Mouse (Mus musculus) heart, postnatal 25 days (tissue): ENCODE measurements around the gene Ercc2. TPM values are rescaled to one million over a fixed set of nuclear protein-coding genes. Genes with fewer than 3 reads are reported as not detected.

Experiments
- DNase-seq: peaks from one replicate; pipeline ENCODE4 v3.0.0; 2022; ENCODE audit warnings: low spot score
- intact Hi-C: fragments of 180-260 bp; cut with DNase I; formaldehyde crosslinking; loops from one replicate; pipeline ENCODE4 v1.15.1; 2025
- total RNA-seq, 2 experiments: library from RNA; stranded (reverse); gene quantifications; 2 replicates each; pipeline ENCODE4 v1.2.3; 2021

The Ercc2 gene
- total RNA-seq, 2 experiments from 2014 or later: 10.8 to 12.6 TPM

DNA sequence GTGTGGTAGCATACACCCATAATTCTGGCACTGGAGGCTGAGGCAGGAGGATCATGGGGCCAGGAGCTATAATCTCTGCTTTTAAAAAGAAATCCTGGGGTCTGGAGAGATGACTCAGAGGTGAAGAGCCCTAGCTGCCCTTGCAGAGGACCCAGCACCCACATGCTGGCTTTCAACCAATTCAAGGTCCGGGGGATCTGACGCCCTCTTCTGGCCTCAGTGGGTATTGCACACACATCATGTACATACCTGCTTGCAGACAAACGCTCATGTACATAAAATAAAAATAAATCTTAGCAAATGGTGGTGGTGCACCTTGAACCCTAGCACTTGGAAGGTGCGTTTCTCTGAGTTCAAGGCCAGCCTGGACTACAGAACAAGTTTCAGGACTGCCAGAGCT lies 19.1 kb downstream of the Ercc2 start:
- no peak for DNase-seq
- intact Hi-C loops: no loop called here

DNA sequence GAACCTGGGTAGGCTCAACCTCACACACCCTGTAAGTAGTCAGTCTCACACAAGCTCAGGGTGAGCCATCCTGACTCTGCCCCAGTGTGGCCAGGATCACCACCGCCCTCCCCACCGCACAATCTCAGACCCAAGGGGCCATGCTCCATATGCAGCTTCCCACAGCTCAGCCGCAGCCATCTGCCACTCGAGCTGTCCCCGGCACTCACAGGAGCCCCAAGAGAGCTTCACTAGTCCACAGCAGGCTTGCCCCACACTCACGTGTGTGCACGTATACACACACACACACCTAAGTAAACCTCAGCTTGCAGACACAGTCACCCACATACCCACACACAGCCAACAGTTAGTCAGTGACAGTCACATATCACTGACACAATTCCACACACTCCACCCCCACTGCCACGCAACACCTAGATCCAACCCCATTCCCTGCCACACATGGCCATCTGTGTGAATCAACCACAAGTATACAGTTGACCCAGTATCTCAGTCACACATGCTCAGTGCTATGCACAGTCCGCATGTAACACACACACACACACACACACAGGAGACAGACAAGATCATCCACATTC lies 20.8 kb downstream of the Ercc2 start:
- intact Hi-C loops: no loop called here
- no peak for DNase-seq

DNA sequence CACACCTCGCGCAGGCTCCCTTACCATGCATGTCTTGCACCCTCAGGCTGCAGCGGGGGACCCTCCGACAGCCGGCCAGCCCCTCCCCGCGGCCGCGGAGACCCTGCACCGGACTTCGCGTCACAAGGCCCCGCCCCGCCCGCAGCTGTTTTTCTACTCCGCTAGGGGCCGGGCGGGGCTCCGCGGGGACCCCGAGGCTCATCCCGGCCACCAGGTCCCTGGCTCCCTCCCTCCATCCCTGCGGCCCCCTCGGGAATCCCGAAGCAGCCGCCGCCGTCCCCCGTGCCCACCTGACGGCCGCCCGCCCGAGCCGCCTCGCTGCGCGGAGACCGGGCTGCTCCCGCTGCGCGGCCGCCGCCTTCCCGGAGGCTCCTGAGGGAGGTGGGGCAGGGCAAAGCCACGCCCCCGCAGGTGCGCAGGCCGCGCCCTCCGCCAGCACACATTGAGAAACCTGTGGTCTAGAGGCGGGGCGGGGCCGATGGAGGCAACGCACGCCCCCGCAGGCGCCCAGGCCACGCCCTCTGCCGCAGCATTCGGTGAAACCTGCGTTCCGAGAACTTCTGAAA lies 22.0 kb downstream of the Ercc2 start, which contains the start of gene Klc3:
TSS of gene Klc3 (minus strand) at position 374 of the 566 bp plus-strand sequence.
- intact Hi-C loops: no loop called here
- no peak for DNase-seq

DNA sequence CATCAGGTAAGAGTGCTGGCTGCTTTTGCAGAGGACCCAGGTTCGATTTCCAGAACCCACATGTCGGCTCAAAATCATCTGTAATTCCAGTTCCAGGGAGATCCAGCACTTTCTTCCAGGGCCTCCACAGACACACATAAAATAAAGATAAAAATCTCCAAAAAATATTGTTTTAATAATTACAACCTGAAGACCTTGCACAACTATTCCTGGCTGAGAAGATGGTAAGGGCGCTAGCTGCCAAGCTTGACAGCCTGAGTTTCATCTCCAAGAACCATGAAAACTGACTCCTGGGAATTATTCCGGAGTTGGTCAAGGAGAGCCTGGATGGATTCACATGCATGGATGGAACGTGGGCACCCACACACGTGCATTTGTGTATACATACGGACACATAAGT lies 22.7 kb downstream of the Ercc2 start, which contains the start of gene Ckm:
TSS of gene Ckm (plus strand) at position 301 of the 400 bp plus-strand sequence.
- DNase-seq: no peak
- intact Hi-C loops: no loop called here

DNA sequence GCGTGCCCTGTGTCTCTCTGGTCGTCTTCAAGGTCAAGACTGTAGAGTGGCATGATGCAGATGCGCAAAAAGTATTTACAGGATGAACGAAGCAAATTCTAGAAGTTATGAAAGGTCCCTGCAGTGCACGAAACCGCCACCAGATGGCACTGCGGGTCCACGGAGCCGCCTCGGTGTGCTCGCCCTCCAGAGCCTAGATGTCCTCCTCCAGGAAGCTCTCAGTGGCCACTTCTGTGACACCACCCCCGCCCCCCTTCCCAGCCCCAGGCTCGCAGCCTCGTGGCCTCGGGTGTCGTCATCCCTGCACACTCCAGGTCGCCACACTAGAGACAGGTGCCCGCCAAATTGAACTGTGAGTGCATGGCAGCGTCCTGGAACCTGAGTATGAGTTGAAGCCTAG lies 23.6 kb downstream of the Ercc2 start:
- intact Hi-C loops: loop anchor here (1.0 to 5.0 kb wide), 3 partner anchors 97 to 297 kb away; no protein-coding TSS in a partner anchor
- DNase-seq: peak; percentile 49

DNA sequence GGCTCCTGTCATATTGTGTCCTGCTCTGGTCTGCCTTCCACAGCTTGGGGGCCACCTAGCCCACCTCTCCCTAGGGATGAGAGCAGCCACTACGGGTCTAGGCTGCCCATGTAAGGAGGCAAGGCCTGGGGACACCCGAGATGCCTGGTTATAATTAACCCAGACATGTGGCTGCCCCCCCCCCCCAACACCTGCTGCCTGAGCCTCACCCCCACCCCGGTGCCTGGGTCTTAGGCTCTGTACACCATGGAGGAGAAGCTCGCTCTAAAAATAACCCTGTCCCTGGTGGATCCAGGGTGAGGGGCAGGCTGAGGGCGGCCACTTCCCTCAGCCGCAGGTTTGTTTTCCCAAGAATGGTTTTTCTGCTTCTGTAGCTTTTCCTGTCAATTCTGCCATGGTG lies 27.9 kb downstream of the Ercc2 start:
- intact Hi-C loops: loop anchor here (5.0 kb wide), 2 partner anchors 93 to 293 kb away; no protein-coding TSS in a partner anchor
- DNase-seq: no peak

DNA sequence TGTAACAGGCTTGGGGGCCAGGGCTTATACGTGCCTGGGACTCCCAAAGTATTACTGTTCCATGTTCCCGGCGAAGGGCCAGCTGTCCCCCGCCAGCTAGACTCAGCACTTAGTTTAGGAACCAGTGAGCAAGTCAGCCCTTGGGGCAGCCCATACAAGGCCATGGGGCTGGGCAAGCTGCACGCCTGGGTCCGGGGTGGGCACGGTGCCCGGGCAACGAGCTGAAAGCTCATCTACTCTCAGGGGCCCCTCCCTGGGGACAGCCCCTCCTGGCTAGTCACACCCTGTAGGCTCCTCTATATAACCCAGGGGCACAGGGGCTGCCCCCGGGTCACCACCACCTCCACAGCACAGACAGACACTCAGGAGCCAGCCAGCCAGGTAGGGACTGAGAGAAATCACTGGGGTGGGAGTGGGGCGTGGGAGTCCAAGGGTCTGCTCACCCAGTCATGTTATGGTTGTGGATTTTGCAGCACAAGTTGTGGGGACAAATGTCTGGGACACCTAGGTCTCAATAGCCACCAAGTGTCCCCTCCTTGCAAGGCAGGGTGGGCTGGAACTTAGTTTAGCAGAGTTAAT lies 29.0 kb downstream of the Ercc2 start:
- intact Hi-C loops: no loop called here
- DNase-seq: peak; percentile 65

DNA sequence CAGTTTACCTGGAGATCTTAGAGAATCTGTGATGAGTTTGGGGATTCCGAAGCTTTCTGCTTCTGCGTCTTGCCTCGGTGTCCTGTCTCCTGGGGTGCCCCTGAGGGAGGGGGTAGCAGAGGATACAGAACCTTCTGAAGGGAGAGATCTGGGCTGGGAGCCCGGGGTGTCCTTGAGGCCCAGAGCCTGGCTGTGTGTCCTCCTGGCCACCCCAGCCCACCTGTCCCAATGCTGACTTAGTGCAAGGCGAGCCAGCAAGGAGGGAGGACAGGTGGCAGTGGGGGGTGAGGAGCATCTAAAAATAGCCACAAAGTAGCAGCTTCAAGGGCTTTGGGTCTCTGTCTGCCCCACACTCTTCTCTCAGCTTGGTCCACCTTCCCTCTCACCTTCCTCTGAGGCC lies 30.0 kb downstream of the Ercc2 start:
- DNase-seq: no peak
- intact Hi-C loops: no loop called here

DNA sequence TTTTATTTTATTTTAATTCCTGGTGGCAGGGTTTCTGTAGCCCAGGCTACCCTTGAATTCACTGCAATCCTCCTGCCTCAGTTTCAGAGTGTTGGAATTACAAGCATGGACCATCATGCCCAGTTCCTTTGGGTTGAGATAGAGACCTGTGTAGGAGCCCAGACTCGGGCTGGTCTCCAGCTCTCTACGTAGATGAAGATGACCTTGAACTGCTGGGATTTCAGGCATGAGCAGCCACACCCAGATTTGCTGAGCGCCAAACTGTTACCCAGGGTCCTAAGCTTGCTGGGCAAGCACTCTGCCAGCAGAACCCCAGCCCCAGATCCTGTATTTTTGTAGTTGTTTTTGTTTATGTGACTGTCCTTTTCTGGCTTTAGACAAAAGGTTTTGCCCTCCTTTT lies 31.7 kb downstream of the Ercc2 start:
- no peak for DNase-seq
- intact Hi-C loops: no loop called here

DNA sequence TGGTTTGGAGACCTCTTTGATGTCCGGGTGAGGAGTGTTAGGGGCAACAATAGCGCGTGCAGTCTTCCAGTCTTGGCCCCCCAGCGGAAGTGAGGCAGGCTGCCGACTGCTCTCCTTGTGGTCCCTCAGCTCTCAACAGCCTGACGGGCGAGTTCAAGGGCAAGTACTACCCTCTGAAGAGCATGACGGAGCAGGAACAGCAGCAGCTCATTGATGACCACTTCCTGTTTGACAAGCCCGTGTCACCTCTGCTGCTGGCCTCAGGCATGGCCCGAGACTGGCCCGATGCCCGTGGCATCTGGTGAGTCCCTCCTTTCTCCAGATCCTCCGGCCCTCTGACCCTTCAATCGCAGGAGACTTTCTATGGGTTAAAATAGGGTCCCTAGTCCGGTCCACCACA lies 34.8 kb downstream of the Ercc2 start:
- intact Hi-C loops: no loop called here
- DNase-seq: no peak

DNA sequence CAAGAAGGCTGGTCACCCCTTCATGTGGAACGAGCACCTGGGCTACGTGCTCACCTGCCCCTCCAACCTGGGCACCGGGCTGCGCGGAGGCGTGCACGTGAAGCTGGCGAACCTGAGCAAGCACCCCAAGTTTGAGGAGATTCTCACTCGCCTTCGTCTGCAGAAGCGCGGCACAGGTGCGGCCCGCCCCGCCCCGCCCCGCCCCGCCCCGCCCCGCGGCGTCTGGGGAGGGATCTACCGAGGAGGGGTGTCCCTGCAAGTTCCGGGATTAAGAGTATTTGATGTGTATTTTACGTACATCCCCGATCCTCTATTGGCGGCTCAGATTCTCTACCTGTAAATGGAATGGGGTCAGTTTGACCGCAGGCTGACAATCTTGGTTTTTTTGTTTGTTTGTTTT lies 38.3 kb downstream of the Ercc2 start:
- intact Hi-C loops: no loop called here
- DNase-seq: no peak

DNA sequence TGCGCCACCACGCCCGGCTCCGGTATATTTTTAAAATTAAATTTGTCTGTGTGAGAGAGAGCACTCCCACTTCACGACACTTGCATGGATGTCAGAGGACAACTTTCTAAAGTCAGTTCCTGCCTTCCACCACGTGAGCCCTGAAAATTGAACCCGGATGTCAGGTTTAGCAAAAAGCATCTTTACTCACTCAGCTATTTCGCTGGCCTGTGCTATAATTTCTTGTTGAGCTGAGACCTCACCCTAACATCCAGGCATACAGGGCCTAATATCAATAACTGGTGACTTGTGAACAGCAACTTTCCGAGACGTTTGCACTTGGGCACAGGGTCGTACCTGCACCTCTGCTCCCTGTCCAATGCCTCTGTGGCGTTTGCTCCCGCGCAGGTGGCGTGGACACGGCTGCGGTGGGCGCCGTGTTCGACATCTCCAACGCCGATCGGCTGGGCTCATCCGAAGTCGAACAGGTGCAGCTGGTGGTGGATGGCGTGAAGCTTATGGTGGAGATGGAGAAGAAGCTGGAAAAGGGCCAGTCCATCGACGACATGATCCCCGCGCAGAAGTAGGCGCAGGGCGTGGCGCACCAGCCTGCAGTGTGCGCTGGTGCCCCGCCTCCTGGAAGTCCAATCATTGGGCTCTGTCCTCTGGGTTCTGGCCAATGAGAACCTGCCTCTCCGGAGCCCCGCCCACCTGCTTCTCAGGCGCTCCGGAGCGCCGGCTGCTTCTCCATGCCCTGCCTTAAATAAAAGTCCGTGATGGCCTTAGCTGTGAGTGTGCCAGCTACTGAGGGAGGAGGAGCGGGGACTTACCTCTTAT lies 39.2 kb downstream of the Ercc2 start:
- intact Hi-C loops: no loop called here
- DNase-seq: peak; percentile 56

DNA sequence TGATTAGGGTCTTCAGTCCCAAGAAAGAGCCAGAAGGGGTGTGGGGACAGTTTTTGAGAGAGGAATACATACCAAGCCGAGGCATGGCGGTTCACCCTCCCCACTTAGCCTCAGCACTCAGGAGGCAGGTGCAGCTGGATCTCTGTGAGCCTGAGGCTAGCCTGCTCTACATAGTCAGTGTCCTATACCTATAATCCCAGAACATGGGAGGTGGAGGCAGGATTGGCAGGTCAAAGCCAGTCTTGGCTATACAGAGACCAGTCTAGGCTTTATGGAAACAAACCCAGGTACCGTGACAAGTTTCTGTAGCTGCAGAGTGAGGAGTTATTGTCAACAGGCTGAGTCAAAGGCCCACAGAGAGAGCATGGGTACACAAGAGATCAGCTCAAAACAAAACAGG lies 41.3 kb downstream of the Ercc2 start:
- intact Hi-C loops: no loop called here
- no peak for DNase-seq

DNA sequence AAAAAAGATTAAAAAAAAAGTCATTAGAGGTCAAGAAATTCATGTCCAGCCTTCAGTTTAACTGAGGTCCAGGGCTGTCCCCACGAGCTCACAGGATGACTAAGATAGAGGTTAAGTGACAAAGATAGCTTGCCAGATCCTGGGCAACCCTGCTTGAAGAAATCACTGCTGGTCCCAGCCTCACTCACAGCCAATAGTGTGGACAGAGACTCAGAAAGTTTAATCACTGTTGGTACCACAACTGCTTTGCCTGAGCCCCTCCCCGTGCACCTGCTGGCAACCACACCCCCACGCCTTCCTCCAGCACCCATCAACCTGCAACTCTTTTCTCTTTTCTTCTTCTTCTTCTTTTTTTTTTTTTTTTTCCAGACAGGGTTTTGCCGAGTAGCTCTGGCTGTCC lies 42.2 kb downstream of the Ercc2 start:
- intact Hi-C loops: no loop called here

DNA sequence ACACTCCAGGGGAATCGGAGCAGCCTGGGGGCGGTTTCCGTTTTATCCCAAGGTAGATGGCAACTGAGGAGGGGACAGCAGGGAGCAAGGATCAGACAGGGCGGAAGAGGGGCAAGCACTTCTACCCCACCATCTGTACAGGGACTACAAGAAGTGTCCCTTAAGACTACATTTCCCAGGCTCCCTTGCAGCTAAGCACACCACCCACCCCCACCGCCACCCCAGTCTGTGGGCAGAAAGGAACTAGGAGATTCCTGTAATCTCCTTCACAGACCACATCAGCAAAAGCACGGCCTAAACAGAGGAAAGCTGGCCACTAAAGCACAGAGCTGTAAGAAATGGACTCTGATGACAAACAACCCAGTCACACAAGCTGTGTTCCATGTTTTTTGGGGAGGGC lies 44.5 kb downstream of the Ercc2 start:
- DNase-seq: no peak
- intact Hi-C loops: no loop called here

More for the DNA sequence above, 42.2 kb downstream of the Ercc2 start:
- no peak for DNase-seq

DNA sequence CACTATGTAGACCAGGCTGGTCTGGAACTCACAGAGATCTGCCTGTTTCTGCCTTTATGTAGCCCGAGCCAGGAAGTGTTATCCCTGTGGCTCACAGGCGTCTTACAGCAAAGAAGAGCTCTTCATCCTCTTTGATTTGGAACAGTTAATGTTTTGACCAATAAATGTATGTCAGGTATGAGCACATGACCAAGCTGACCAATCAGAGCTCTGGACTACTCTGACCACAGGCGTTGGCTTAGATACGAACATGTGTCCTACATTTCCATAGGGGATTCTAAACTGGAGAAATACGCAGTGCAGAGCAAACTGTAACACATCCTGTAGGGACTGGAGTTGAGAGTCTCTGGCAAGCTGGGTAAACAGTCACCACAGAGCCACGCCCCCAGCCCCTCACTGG lies 45.1 kb downstream of the Ercc2 start:
- intact Hi-C loops: no loop called here
- no peak for DNase-seq

DNA sequence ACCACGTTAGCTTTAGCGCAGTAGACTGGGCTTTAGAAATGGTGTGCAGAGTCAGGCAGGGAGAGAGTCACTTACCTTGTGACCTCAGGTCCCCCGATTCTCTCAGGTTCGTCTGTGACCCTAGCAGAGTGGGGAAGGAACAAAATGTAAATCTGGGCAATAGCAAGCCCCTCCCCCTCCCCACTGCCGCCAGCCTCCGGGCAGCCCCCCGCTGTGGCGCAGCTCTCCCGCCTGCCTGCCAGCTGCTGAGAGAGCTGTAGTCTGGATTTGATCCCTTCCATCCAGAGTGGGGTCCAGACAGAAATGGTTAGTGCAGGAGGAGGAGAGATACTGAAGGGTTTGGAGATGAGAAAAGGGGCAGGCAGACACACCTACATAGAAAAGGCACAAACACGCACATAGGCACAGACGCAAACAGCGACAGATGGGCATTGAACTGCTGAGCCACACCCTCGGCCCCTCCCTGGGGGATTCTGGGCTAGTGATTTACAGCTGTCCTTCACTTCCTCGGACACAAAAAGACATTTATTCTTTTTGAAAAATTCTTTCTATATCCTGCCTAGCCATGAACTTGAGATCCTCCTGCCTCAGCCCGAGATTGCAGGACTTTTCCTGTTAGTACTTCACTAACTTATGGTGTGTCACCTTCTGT lies 46.3 kb downstream of the Ercc2 start:
- DNase-seq: no peak
- intact Hi-C loops: no loop called here

DNA sequence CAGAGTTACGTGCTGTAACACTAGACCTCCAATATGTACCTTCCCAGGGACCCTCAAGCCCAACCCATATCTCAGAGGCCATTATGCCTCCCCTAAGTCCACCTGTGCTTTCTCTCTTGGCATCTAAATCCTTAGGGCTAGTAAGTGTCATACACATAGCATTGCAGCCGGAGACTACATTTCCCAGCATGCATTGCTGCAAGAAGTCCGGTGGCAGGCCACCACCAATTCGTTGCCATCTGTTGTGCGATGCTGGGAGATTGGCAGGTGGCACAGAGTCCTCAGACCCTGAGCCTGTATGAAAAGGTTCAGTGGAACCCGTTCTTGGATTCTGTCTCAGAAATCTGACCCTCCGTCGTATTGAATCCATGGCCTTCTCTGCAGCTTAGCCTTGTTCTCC lies 47.9 kb downstream of the Ercc2 start:
- no peak for DNase-seq
- intact Hi-C loops: no loop called here

DNA sequence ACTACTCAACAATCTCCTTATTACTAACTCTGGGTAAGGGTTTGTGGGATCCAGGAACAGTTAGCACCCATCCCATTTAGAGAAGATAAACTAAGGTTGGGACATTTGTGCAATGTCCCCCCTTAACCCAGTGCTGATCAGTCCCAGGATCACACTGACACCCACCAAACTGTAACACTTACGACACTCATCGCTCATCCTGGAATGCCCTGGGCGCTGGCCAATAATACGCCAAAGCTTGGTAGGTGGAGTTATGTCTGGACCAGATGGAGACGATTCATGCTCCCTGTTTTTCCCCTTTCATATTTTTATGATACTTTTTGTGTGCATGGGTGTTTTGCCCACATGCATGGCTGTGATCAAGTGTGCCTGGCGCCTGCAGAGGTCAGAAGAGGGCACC lies 48.6 kb downstream of the Ercc2 start:
- intact Hi-C loops: no loop called here
- DNase-seq: no peak

DNA sequence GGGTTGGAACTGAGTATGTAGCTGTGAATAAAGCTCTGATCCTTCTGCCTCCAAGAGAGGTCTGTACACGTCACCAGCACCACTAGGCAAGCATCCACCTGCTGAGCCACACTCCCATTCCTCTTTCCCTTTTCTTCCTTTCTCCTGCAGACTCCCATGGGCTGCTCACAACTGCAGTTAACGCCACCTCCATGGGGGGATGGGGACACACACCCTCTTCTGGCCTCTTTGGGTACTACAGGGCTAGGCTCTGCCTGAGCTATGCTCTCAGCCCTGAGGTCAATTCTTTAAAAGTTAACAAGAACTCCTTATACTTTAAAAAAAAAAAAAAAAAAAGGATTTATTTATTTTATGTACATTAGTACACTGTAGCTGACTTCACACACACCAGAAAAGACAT lies 50.7 kb downstream of the Ercc2 start:
- DNase-seq: no peak
- intact Hi-C loops: no loop called here
